Mouse (Mus musculus): ENCODE results near the gene Nxnl2.

- no peak for TF ChIP-seq CTCF (IDR thresholded peaks at IDR 0.05; ENCODE audit: extremely low read depth, insufficient read depth, low read length)
- no peak for TF ChIP-seq POLR2A (IDR thresholded peaks at IDR 0.05; ENCODE audit: extremely low read depth, insufficient read depth, low read length)
Measured at GRCm38 (mm10) chr13:51203467-51203866, 32.6 kb downstream of the Nxnl2 start.
